23 mouse cellular contexts compared by ENCODE assay signal in the genomic region with DNA sequence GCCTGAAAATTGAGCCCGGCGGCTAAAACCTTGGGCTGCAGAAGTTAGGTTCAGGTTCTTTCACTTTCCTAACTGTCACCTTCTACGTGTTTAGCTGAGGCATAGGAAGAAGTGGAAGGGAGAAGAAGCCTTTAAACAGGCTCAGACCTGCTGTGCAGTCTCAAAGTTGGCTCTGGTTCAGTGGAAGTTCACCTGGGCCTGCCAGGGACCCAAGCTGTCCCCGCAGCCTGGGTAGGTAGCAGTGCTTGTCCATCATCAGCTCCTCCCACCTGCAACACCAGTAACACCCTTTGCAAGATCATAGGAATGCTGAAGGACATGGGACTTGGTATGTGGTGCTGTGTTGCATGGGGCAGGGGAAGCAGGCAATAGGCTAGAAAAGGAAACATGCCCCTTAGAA. TPM values are rescaled to one million over a fixed set of nuclear protein-coding genes. Genes with fewer than 3 reads are reported as not detected.
DNase-seq lines count a peak whose midpoint lies in the region; ATAC-seq and TF ChIP-seq lines count a peak whose summit lies in the region.
"Had no signal": no experiment of that assay in that cellular context is flagged by ENCODE, and none has a peak within 500 bp of the region (broad histone marks: within the 10 kb centered on the region; RNA-seq: fewer than 3 reads in every experiment).

No protein-coding gene starts in this region.

- H3K4me3 ChIP-seq in kidney, embryonic 15.5 days (replicated peaks): no peak overlapping the region
- no peak overlapping the region for H3K4me3 ChIP-seq in midbrain, embryonic 13.5 days (replicated peaks)
- H3K4me3 ChIP-seq in midbrain, postnatal 0 days (ENCODE audit: low read depth, low read length): no peak overlapping the region
- H3K4me3 ChIP-seq in cerebellum, adult 2 months (replicated peaks; ENCODE audit: insufficient read depth, low read depth, low read length): no peak overlapping the region
- H3K4me3 ChIP-seq in stomach, postnatal 0 days (ENCODE audit: low read depth, low read length): no peak overlapping the region
- H3K4me3 ChIP-seq: embryonic facial prominence, embryonic 15.5 days; intestine, embryonic 15.5 days; liver, embryonic 13.5 days; neural tube, embryonic 12.5 days had no signal

- H3K9ac ChIP-seq in kidney, embryonic 15.5 days: no peak overlapping the region
- no peak overlapping the region for H3K9ac ChIP-seq in midbrain, embryonic 13.5 days (replicated peaks)
- no peak overlapping the region for H3K9ac ChIP-seq in midbrain, postnatal 0 days (replicated peaks; ENCODE audit: low read length, poor library complexity, severe bottlenecking)
- H3K9ac ChIP-seq in stomach, postnatal 0 days (ENCODE audit: low read length): no peak overlapping the region
- H3K9ac ChIP-seq: embryonic facial prominence, embryonic 15.5 days; hindbrain, embryonic 14.5 days; intestine, embryonic 15.5 days; liver, embryonic 13.5 days; neural tube, embryonic 12.5 days had no signal

- WGBS in kidney, embryonic 15.5 days: 21% methylated on average over 4 of the region's 4 CpGs
- WGBS in midbrain, embryonic 13.5 days: 90% methylated on average over 4 of the region's 4 CpGs
- 92% methylated on average over 4 of the region's 4 CpGs for WGBS in midbrain, postnatal 0 days
- WGBS in cerebellum, adult 2 months: 13% methylated on average over 4 of the region's 4 CpGs
- 71% methylated on average over 4 of the region's 4 CpGs for WGBS in stomach, postnatal 0 days

- H3K4me1 ChIP-seq in kidney, embryonic 15.5 days: 0 out of 2 replicates have a peak, but pooled peaks cover 2% of the 10 kb centered on the region
- H3K4me1 ChIP-seq in midbrain, embryonic 13.5 days (replicated peaks): peaks cover 25% of the 10 kb centered on the region
- no peaks in the 10 kb centered on the region for H3K4me1 ChIP-seq in midbrain, postnatal 0 days (ENCODE audit: insufficient read depth, low read length)
- peaks cover 33% of the 10 kb centered on the region for H3K4me1 ChIP-seq in cerebellum, adult 2 months (ENCODE audit: control insufficient read depth, insufficient read depth, low read length)
- H3K4me1 ChIP-seq in stomach, postnatal 0 days (replicated peaks; ENCODE audit: control insufficient read depth, insufficient read depth): no peaks in the 10 kb centered on the region
- H3K4me1 ChIP-seq: embryonic facial prominence, embryonic 15.5 days; intestine, embryonic 15.5 days; liver, embryonic 13.5 days had no signal

- 0 out of 2 replicates have a peak, but pooled peaks have one; percentile 30 for ATAC-seq in kidney, embryonic 15.5 days (replicated peaks; ENCODE audit: low FRiP score)
- 0 out of 2 replicates have a peak, but pooled peaks have one; percentile 7 for ATAC-seq in midbrain, embryonic 13.5 days
- ATAC-seq in midbrain, postnatal 0 days (ENCODE audit: low FRiP score): no peak
- ATAC-seq in stomach, postnatal 0 days (ENCODE audit: low FRiP score, low TSS enrichment): no peak
- ATAC-seq: forebrain, embryonic 16.5 days; intestine, embryonic 15.5 days; Patski had no signal

- H3K27ac ChIP-seq in kidney, embryonic 15.5 days: no peak overlapping the region
- no peak overlapping the region for H3K27ac ChIP-seq in midbrain, embryonic 13.5 days
- no peak overlapping the region for H3K27ac ChIP-seq in midbrain, postnatal 0 days (ENCODE audit: low read depth, low read length)
- H3K27ac ChIP-seq in cerebellum, adult 2 months (ENCODE audit: insufficient read depth, low read length): peak overlapping the region; percentile 8
- no peak overlapping the region for H3K27ac ChIP-seq in stomach, postnatal 0 days (replicated peaks)
- H3K27ac ChIP-seq: embryonic facial prominence, embryonic 15.5 days; hindbrain, embryonic 14.5 days; intestine, embryonic 15.5 days; liver, embryonic 13.5 days; neural tube, embryonic 12.5 days had no signal

- no peak for DNase-seq in kidney, adult 8-10 months
- no peak for DNase-seq in midbrain, postnatal 0 days (ENCODE audit: low spot score)
- DNase-seq in cerebellum, adult 2 months: peak; percentile 55 to 70
- no peak for DNase-seq in spleen, postnatal 36 days (ENCODE audit: low spot score in 2 of 2)
- no peak for DNase-seq in stomach, postnatal 0 days (ENCODE audit: low spot score)
- DNase-seq: gastrocnemius, postnatal 25 days; heart, adult 18-20 months; kidney, adult 9 months; kidney, postnatal 25 days; liver, embryonic 13.5 days; lung, adult 2 months; thymus, postnatal 25 days had no signal

- no peaks in the 10 kb centered on the region for H3K27me3 ChIP-seq in kidney, embryonic 15.5 days
- no peaks in the 10 kb centered on the region for H3K27me3 ChIP-seq in midbrain, embryonic 13.5 days
- H3K27me3 ChIP-seq in midbrain, postnatal 0 days (ENCODE audit: insufficient read depth, low read length): no peaks in the 10 kb centered on the region
- H3K27me3 ChIP-seq in cerebellum, adult 2 months (ENCODE audit: control insufficient read depth, insufficient read depth, low read length): no peaks in the 10 kb centered on the region
- H3K27me3 ChIP-seq in stomach, postnatal 0 days (ENCODE audit: control insufficient read depth, insufficient read depth, low read length): no peaks in the 10 kb centered on the region
- H3K27me3 ChIP-seq: embryonic facial prominence, embryonic 15.5 days; intestine, embryonic 15.5 days; liver, embryonic 13.5 days; neural tube, embryonic 12.5 days had no signal

- H3K9me3 ChIP-seq in kidney, embryonic 15.5 days (replicated peaks): no peaks in the 10 kb centered on the region
- no peaks in the 10 kb centered on the region for H3K9me3 ChIP-seq in midbrain, embryonic 13.5 days
- no peaks in the 10 kb centered on the region for H3K9me3 ChIP-seq in midbrain, postnatal 0 days (ENCODE audit: low read length)
- H3K9me3 ChIP-seq in stomach, postnatal 0 days (ENCODE audit: control insufficient read depth, low read length): no peaks in the 10 kb centered on the region
- H3K9me3 ChIP-seq: embryonic facial prominence, embryonic 15.5 days; intestine, embryonic 15.5 days; neural tube, embryonic 12.5 days had no signal

- TF ChIP-seq POLR2A in cerebellum, adult 2 months (IDR thresholded peaks at IDR 0.05; ENCODE audit: borderline replicate concordance, insufficient read depth, low read length): no peak

- no peak for TF ChIP-seq EP300 in stomach, postnatal 0 days (optimal IDR thresholded peaks at IDR 0.05)

- no peaks in the 10 kb centered on the region for H3K36me3 ChIP-seq in kidney, embryonic 15.5 days
- H3K36me3 ChIP-seq in midbrain, embryonic 13.5 days: peaks cover 7% of the 10 kb centered on the region
- no peaks in the 10 kb centered on the region for H3K36me3 ChIP-seq in midbrain, postnatal 0 days (ENCODE audit: insufficient read depth, low read length)
- H3K36me3 ChIP-seq in stomach, postnatal 0 days (ENCODE audit: control insufficient read depth, insufficient read depth, low read length): no peaks in the 10 kb centered on the region
- H3K36me3 ChIP-seq: embryonic facial prominence, embryonic 15.5 days; G1E; intestine, embryonic 15.5 days; liver, embryonic 13.5 days had no signal

- TF ChIP-seq CTCF in midbrain, postnatal 0 days (IDR thresholded peaks at IDR 0.05): no peak
- TF ChIP-seq CTCF in cerebellum, adult 2 months (IDR thresholded peaks at IDR 0.05; ENCODE audit: borderline replicate concordance, insufficient read depth, low read depth, low read length): no peak
- no peak for TF ChIP-seq CTCF in stomach, postnatal 0 days (IDR thresholded peaks at IDR 0.05; ENCODE audit: low read depth)

- no peak overlapping the region for H3K4me2 ChIP-seq in kidney, embryonic 15.5 days
- no peak overlapping the region for H3K4me2 ChIP-seq in midbrain, embryonic 13.5 days (replicated peaks)
- H3K4me2 ChIP-seq in midbrain, postnatal 0 days (ENCODE audit: low read depth, low read length, poor library complexity, severe bottlenecking): no peak overlapping the region
- no peak overlapping the region for H3K4me2 ChIP-seq in stomach, postnatal 0 days (replicated peaks; ENCODE audit: low read depth)
- H3K4me2 ChIP-seq: embryonic facial prominence, embryonic 15.5 days; hindbrain, embryonic 14.5 days; intestine, embryonic 15.5 days; liver, embryonic 13.5 days; neural tube, embryonic 12.5 days had no signal

RNA-seq across cellular contexts. Expression of a gene that starts 17.6 kb away (rescaled TPM):
- 5.4 and 5.8 TPM in 2 replicates for polyA plus RNA-seq in kidney, embryonic 15.5 days (2015; fragmentation: Nextera tagmentation; extraction: Ambion mirVana)
- 157 and 161 TPM in 2 replicates for polyA plus RNA-seq in midbrain, embryonic 13.5 days (2015; fragmentation: Nextera tagmentation; extraction: Ambion mirVana)
- total RNA-seq in midbrain, postnatal 0 days (2014; rRNA removed): 374 and 379 TPM in 2 replicates
- 185 and 199 TPM in 2 replicates for polyA plus RNA-seq in midbrain, postnatal 0 days (2015; fragmentation: Nextera tagmentation; extraction: Ambion mirVana)
- polyA plus RNA-seq in cerebellum, adult 2 months (2012; rRNA removed): 167 and 182 TPM in 2 replicates
- 2.6 and 3.4 TPM in 2 replicates for polyA plus RNA-seq in stomach, postnatal 0 days (2015; fragmentation: Nextera tagmentation; extraction: Ambion mirVana)
- total RNA-seq: common myeloid progenitor, adult 5-6 weeks; megakaryocyte, adult 5-6 weeks had no signal
- polyA plus RNA-seq: G1E, Patski had no signal

Comparison
In these comparisons a context has a peak if more than half of its experiments do, and no peak if none do; other contexts are left out.
1. ATAC-seq: peak in kidney, embryonic 15.5 days (single experiment) and midbrain, embryonic 13.5 days (single experiment); none in midbrain, postnatal 0 days (single experiment) and stomach, postnatal 0 days (single experiment).
2. DNase-seq: peak in cerebellum, adult 2 months (2 of 2); none in kidney, adult 8-10 months (0 of 2), midbrain, postnatal 0 days (single experiment), spleen, postnatal 36 days (0 of 2) and stomach, postnatal 0 days (single experiment).
3. RNA of a gene that starts 17.6 kb away (polyA plus RNA-seq): 185 to 199 TPM in midbrain, postnatal 0 days, 167 to 182 TPM in cerebellum, adult 2 months and 157 to 161 TPM in midbrain, embryonic 13.5 days; 5.4 to 5.8 TPM in kidney, embryonic 15.5 days and 2.6 to 3.4 TPM in stomach, postnatal 0 days; every median in the first group is over 10 times any median in the second.